Mouse (Mus musculus) brain, embryonic 14.5 days (tissue): ENCODE measurements around the gene Pex5l.

Experiments used
- CTCF ChIP-seq: fragments of 200-500 bp; IDR thresholded peaks from 2 replicates; pipeline ENCODE4 v1.5.1; 2012; ENCODE audit warnings: inconsistent platforms, mild to moderate bottlenecking, moderate library complexity, borderline replicate concordance; ENCODE audit not compliant: insufficient read depth, insufficient read length; ENCODE audit errors: extremely low read depth
- POLR2A ChIP-seq: fragments of 200-500 bp; IDR thresholded peaks from 2 replicates; pipeline ENCODE4 v1.6.1; 2012; ENCODE audit warnings: mild to moderate bottlenecking, inconsistent platforms, borderline replicate concordance; ENCODE audit not compliant: poor library complexity, insufficient read depth, insufficient read length, severe bottlenecking; ENCODE audit errors: extremely low read depth

- TF ChIP-seq CTCF, result no peak
- no peak for TF ChIP-seq POLR2A
These were observed 49.4 kb downstream of the Pex5l start for GRCm38 (mm10) chr3:33093646-33094045.
